Mouse (Mus musculus) frontal cortex, adult (tissue): ENCODE data around the gene Car8.
"Not testable (repeated sequence)": the region's sequence is repeated elsewhere in the genome, so short reads cannot be mapped to it uniquely, and the experiment has no call there.

Source experiments
- ATAC-seq: cut with Nextera tagmentation; 2 replicates; pipeline ENCODE4 v1.9.2; 2017; ENCODE audit warnings: mild to moderate bottlenecking, moderate library complexity, mixed read lengths; ENCODE audit not compliant: low TSS enrichment

Car8 gene

GRCm38 (mm10) chr4:8203367-8203766, 35.5 kb downstream of the Car8 start:
- no peak for ATAC-seq

- ATAC-seq = no peak
Measured at GRCm38 (mm10) chr4:8201631-8202030, 37.2 kb downstream of the Car8 start.

GRCm38 (mm10) chr4:8200081-8200480, 38.8 kb downstream of the Car8 start:
- ATAC-seq = no peak

GRCm38 (mm10) chr4:8198033-8198432, 40.8 kb downstream of the Car8 start:
- ATAC-seq = no peak

- ATAC-seq = 0 out of 2 replicates have a peak, but pooled peaks have one; percentile 41
Measured at GRCm38 (mm10) chr4:8190441-8190840, 48.4 kb downstream of the Car8 start.

GRCm38 (mm10) chr4:8186921-8187687, 51.7 kb downstream of the Car8 start:
- no peak for ATAC-seq

GRCm38 (mm10) chr4:8180576-8180975, 58.3 kb downstream of the Car8 start:
- ATAC-seq = no peak

GRCm38 (mm10) chr4:8154589-8155198, 84.1 kb downstream of the Car8 start:
- ATAC-seq = no peak

GRCm38 (mm10) chr4:8153926-8154325, 84.9 kb downstream of the Car8 start:
- ATAC-seq = not testable (repeated sequence)

GRCm38 (mm10) chr4:8137403-8137802, 101.4 kb downstream of the Car8 start:
- no peak for ATAC-seq

GRCm38 (mm10) chr4:8132024-8132423, 106.8 kb downstream of the Car8 start:
- no peak for ATAC-seq

- no peak for ATAC-seq
Measured at GRCm38 (mm10) chr4:8113558-8113957, 125.3 kb downstream of the Car8 start.

- ATAC-seq = no peak
Measured at GRCm38 (mm10) chr4:8111891-8112290, 127.0 kb downstream of the Car8 start.

GRCm38 (mm10) chr4:8109906-8110567, 128.8 kb downstream of the Car8 start:
- ATAC-seq = peak; percentile 64

GRCm38 (mm10) chr4:8101466-8101865, 137.4 kb downstream of the Car8 start:
- no peak for ATAC-seq

- peak; percentile 41; the same call in 1 of the 2 replicates for ATAC-seq
Measured at GRCm38 (mm10) chr4:8098084-8098483, 140.8 kb downstream of the Car8 start.

- no peak for ATAC-seq
Measured at GRCm38 (mm10) chr4:8097683-8098082, 141.2 kb downstream of the Car8 start.

- ATAC-seq = not testable (repeated sequence)
Measured at GRCm38 (mm10) chr4:8093566-8093965, 145.3 kb downstream of the Car8 start.
